Comparison of ENCODE assay signal across 24 mouse cellular contexts in genomic region chr3:75304621-75305020, GRCm38 (mm10). TPM values are rescaled to one million over a fixed set of nuclear protein-coding genes. Genes with fewer than 3 reads are reported as not detected.
DNase-seq lines count a peak whose midpoint lies in the region; ATAC-seq and TF ChIP-seq lines count a peak whose summit lies in the region.
"Had no signal": no experiment of that assay in that cellular context is flagged by ENCODE, and none has a peak within 500 bp of the region (broad histone marks: within the 10 kb centered on the region; RNA-seq: fewer than 3 reads in every experiment).

No protein-coding gene starts in this region.

- ATAC-seq in intestine, postnatal 0 days, result peak; percentile 62; the same call in 1 of the 2 replicates
- ATAC-seq in intestine, embryonic 16.5 days, result no peak
- no peak for ATAC-seq in kidney, embryonic 14.5 days (ENCODE audit: low FRiP score, low TSS enrichment)
- no peak for ATAC-seq in kidney, embryonic 16.5 days (ENCODE audit: low FRiP score, low TSS enrichment)
- ATAC-seq: activated CD4-positive, CD25-positive, alpha-beta regulatory T cell, adult 4 months; CD4-positive, CD25-positive, alpha-beta regulatory T cell, adult 4 months; Patski had no signal

- H3K4me3 ChIP-seq in intestine, postnatal 0 days (ENCODE audit: low read depth, low read length), result no peak overlapping the region
- H3K4me3 ChIP-seq in intestine, embryonic 16.5 days (ENCODE audit: low read length), result no peak overlapping the region
- H3K4me3 ChIP-seq in kidney, adult 2 months (ENCODE audit: insufficient read depth, low read depth, low read length), result no peak overlapping the region
- no peak overlapping the region for H3K4me3 ChIP-seq in kidney, embryonic 14.5 days (ENCODE audit: low read length)
- H3K4me3 ChIP-seq in kidney, embryonic 16.5 days (ENCODE audit: low read length), result no peak overlapping the region

- no peak overlapping the region for H3K4me2 ChIP-seq in intestine, postnatal 0 days (replicated peaks; ENCODE audit: low read depth)
- no peak overlapping the region for H3K4me2 ChIP-seq in intestine, embryonic 16.5 days (ENCODE audit: low read depth, low read length)
- no peak overlapping the region for H3K4me2 ChIP-seq in kidney, embryonic 14.5 days (replicated peaks; ENCODE audit: low read depth, low read length)
- H3K4me2 ChIP-seq in kidney, embryonic 16.5 days (replicated peaks; ENCODE audit: low read depth, low read length), result no peak overlapping the region

- no peaks in the 10 kb centered on the region for H3K27me3 ChIP-seq in intestine, postnatal 0 days (replicated peaks; ENCODE audit: control insufficient read depth, insufficient read depth, low read length)
- no peaks in the 10 kb centered on the region for H3K27me3 ChIP-seq in intestine, embryonic 16.5 days (replicated peaks; ENCODE audit: control insufficient read depth, insufficient read depth, low read length)
- no peaks in the 10 kb centered on the region for H3K27me3 ChIP-seq in kidney, adult 2 months (replicated peaks; ENCODE audit: control insufficient read depth, insufficient read depth, low read length)
- no peaks in the 10 kb centered on the region for H3K27me3 ChIP-seq in kidney, embryonic 14.5 days (ENCODE audit: control insufficient read depth, insufficient read depth, low read length)
- H3K27me3 ChIP-seq in kidney, embryonic 16.5 days (ENCODE audit: insufficient read depth, low read length), result no peaks in the 10 kb centered on the region
- H3K27me3 ChIP-seq: CH12.LX had no signal

- H3K36me3 ChIP-seq in intestine, postnatal 0 days (ENCODE audit: control insufficient read depth, insufficient read depth), result no peaks in the 10 kb centered on the region
- no peaks in the 10 kb centered on the region for H3K36me3 ChIP-seq in intestine, embryonic 16.5 days (ENCODE audit: control insufficient read depth, insufficient read depth, low read length)
- H3K36me3 ChIP-seq in kidney, adult 2 months (ENCODE audit: control insufficient read depth, insufficient read depth, low read length), result no peaks in the 10 kb centered on the region
- H3K36me3 ChIP-seq in kidney, embryonic 14.5 days (ENCODE audit: control insufficient read depth, insufficient read depth, low read length), result no peaks in the 10 kb centered on the region
- H3K36me3 ChIP-seq in kidney, embryonic 16.5 days (ENCODE audit: insufficient read depth, low read length), result no peaks in the 10 kb centered on the region
- H3K36me3 ChIP-seq: G1E had no signal

- H3K9me3 ChIP-seq in intestine, postnatal 0 days (ENCODE audit: control insufficient read depth), result no peaks in the 10 kb centered on the region
- H3K9me3 ChIP-seq in intestine, embryonic 16.5 days (ENCODE audit: control insufficient read depth, low read length), result no peaks in the 10 kb centered on the region
- no peaks in the 10 kb centered on the region for H3K9me3 ChIP-seq in kidney, embryonic 14.5 days (ENCODE audit: control insufficient read depth, low read length)
- no peaks in the 10 kb centered on the region for H3K9me3 ChIP-seq in kidney, embryonic 16.5 days (ENCODE audit: low read length)
- H3K9me3 ChIP-seq: G1E had no signal

- TF ChIP-seq CTCF in intestine, postnatal 0 days (IDR thresholded peaks at IDR 0.05; ENCODE audit: low read depth), result no peak
- TF ChIP-seq CTCF in kidney, adult 2 months (conservative IDR thresholded peaks at IDR 0.05; ENCODE audit: insufficient read depth, insufficient read length, low read depth, low read length), result no peak

- no peaks in the 10 kb centered on the region for H3K4me1 ChIP-seq in intestine, postnatal 0 days (replicated peaks; ENCODE audit: control insufficient read depth, insufficient read depth, low read length)
- H3K4me1 ChIP-seq in intestine, embryonic 16.5 days (ENCODE audit: control insufficient read depth, insufficient read depth, low read length), result no peaks in the 10 kb centered on the region
- H3K4me1 ChIP-seq in kidney, adult 2 months (ENCODE audit: control insufficient read depth, insufficient read depth, low read length), result no peaks in the 10 kb centered on the region; the same call in 1 of the 2 replicates
- H3K4me1 ChIP-seq in kidney, embryonic 14.5 days (ENCODE audit: control insufficient read depth, insufficient read depth, low read length), result no peaks in the 10 kb centered on the region
- H3K4me1 ChIP-seq in kidney, embryonic 16.5 days (ENCODE audit: insufficient read depth, low read length), result no peaks in the 10 kb centered on the region

- 64% methylated on average over 5 of the region's 5 CpGs for WGBS in intestine, postnatal 0 days
- 80% methylated on average over 5 of the region's 5 CpGs for WGBS in intestine, embryonic 16.5 days
- 65% methylated on average over 5 of the region's 5 CpGs for WGBS in kidney, adult 2 months
- WGBS in kidney, embryonic 14.5 days, result 89% methylated on average over 5 of the region's 5 CpGs
- 86% methylated on average over 5 of the region's 5 CpGs for WGBS in kidney, embryonic 16.5 days

- DNase-seq in kidney, adult 2 months, result peak; percentile 68
- peak; percentile 11 to 24 for DNase-seq in kidney, adult 8-10 months
- DNase-seq in kidney, adult 9 months, result peak; percentile 67
- DNase-seq in kidney, adult 18-20 months, result no peak
- DNase-seq: adrenal gland, adult 2 months; adrenal gland, adult 8-10 months; adrenal gland, postnatal 10 days; adrenal gland, postnatal 14 days; adrenal gland, postnatal 25 days; adrenal gland, postnatal 36 days; B cell, adult 2 months; cerebellum, adult 11 months; cerebellum, adult 11-12 months had no signal

- no peak overlapping the region for H3K9ac ChIP-seq in intestine, postnatal 0 days (ENCODE audit: low read depth, low read length)
- no peak overlapping the region for H3K9ac ChIP-seq in intestine, embryonic 16.5 days (ENCODE audit: low read depth, low read length)
- H3K9ac ChIP-seq in kidney, embryonic 14.5 days (ENCODE audit: low read depth, low read length), result no peak overlapping the region
- H3K9ac ChIP-seq in kidney, embryonic 16.5 days (replicated peaks; ENCODE audit: low read length), result no peak overlapping the region

- no peak overlapping the region for H3K27ac ChIP-seq in intestine, postnatal 0 days (ENCODE audit: low read depth, low read length)
- no peak overlapping the region for H3K27ac ChIP-seq in intestine, embryonic 16.5 days (ENCODE audit: low read length)
- no peak overlapping the region for H3K27ac ChIP-seq in kidney, adult 2 months (ENCODE audit: insufficient read depth, low read depth, low read length)
- H3K27ac ChIP-seq in kidney, embryonic 14.5 days (ENCODE audit: low read depth, low read length), result no peak overlapping the region
- no peak overlapping the region for H3K27ac ChIP-seq in kidney, embryonic 16.5 days (ENCODE audit: low read length)

- TF ChIP-seq POLR2A in kidney, adult 2 months (IDR thresholded peaks at IDR 0.05; ENCODE audit: low read depth, low read length), result no peak

RNA-seq across cellular contexts. Expression of gene Serpini2, which starts 34.7 kb away (rescaled TPM):
- polyA plus RNA-seq in intestine, postnatal 0 days (2015; fragmentation: Nextera tagmentation; extraction: Ambion mirVana), result 0.10 and 0.21 TPM in 2 replicates
- polyA plus RNA-seq in intestine, embryonic 16.5 days (2015; fragmentation: Nextera tagmentation; extraction: Ambion mirVana), result 27.2 and 30.6 TPM in 2 replicates
- not detected in 2 replicates for polyA plus RNA-seq in kidney, adult 2 months (2012; rRNA removed)
- not detected in 2 replicates for polyA plus RNA-seq in kidney, embryonic 14.5 days (2014; fragmentation: Nextera tagmentation; extraction: Ambion mirVana)
- not detected in 2 replicates for polyA plus RNA-seq in kidney, embryonic 16.5 days (2015; fragmentation: Nextera tagmentation; extraction: Ambion mirVana)
- polyA plus RNA-seq: activated CD4-positive, CD25-positive, alpha-beta regulatory T cell, adult 4 months; adrenal gland, adult 2 months; brain, embryonic 14.5 days; C2C12; CD4-positive, CD25-positive, alpha-beta regulatory T cell, adult 4 months; G1E; Patski had no signal

Comparison
In these comparisons a context has a peak if more than half of its experiments do, and no peak if none do; other contexts are left out.
1. RNA of gene Serpini2, which starts 34.7 kb away (polyA plus RNA-seq): 27.2 to 30.6 TPM in intestine, embryonic 16.5 days; 0.10 to 0.21 TPM in intestine, postnatal 0 days, not detected in kidney, adult 2 months, not detected in kidney, embryonic 14.5 days and not detected in kidney, embryonic 16.5 days; every median in the first group is over 10 times any median in the second.